Mouse (Mus musculus): ENCODE data around the gene Hnrnpf.

DNA sequence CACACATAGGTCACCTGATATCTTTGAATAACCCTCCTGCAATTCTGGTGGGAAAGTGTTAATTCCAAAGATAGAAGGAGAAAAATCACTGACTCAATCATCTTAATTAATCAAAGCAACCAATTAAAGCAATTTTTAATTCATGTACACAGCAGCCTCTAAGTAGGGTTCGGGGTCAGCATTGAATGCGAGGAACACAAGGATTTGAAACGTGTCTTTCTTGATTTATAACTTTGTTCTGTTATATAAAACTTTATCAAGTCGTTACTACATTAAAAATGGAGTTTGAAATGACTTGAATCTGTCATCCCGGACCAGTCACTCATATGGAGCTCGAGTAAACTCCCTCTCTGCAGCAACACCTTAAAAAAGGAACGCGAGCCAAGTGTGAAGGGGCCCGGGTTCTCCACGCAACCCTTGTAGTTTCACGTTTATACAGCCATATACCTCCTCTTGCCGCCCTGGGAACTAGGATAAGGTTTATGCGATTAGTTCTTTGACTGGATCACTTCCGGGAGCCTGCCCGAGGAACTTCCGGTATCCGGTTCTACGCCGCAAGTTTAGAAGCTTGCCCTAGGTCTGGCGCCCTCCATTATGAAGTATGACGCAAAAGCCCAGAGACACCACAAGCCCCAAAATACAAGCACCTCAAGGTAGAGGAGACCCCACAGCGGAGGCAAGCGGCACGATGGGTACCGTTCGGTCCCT, 21.3 kb upstream of the Hnrnpf start:
- TF ChIP-seq CTCF (IDR thresholded peaks at IDR 0.05; ENCODE audit: insufficient read depth, low read length) (no peak), POLR2A (IDR thresholded peaks at IDR 0.05; ENCODE audit: borderline replicate concordance, extremely low read depth, low read depth, low read length) (no peak; the same call in 1 of the 2 replicates)

Data from lung, adult 2 months (tissue).